Mouse (Mus musculus): ENCODE data around the gene Atpaf1.

- TF ChIP-seq CTCF (IDR thresholded peaks at IDR 0.05; ENCODE audit: low read depth) (no peak), EP300 (IDR thresholded peaks at IDR 0.05; ENCODE audit: low read depth) (peak; percentile 78)
These were observed 37.3 kb downstream of the Atpaf1 start for GRCm38 (mm10) chr4:115821928-115822327.
